In genomic region chr9:35030823-35031222, GRCm38 (mm10) we compare ENCODE assay signal across 9 mouse cellular contexts.
A peak's percentile ranks its signal among the peaks of the same experiment; 100 is the strongest.
DNase-seq lines count a peak whose midpoint lies in the region; ATAC-seq and TF ChIP-seq lines count a peak whose summit lies in the region.
"Had no signal": no experiment of that assay in that cellular context is flagged by ENCODE, and none has a peak within 500 bp of the region (broad histone marks: within the 10 kb centered on the region; RNA-seq: fewer than 3 reads in every experiment).

No protein-coding gene starts in this region.

- H3K4me2 ChIP-seq in forebrain, postnatal 0 days (ENCODE audit: low read depth): no peak overlapping the region
- H3K4me2 ChIP-seq in forebrain, embryonic 15.5 days (replicated peaks): no peak overlapping the region

- intact Hi-C loops in left cerebral cortex, postnatal 4 days (cut with DNase I): loop anchor here (2.0 kb wide), 1 partner anchor 136 kb away; no protein-coding TSS in a partner anchor

- WGBS in forebrain, postnatal 0 days: 71% methylated on average over 5 of the region's 5 CpGs
- 78% methylated on average over 5 of the region's 5 CpGs for WGBS in forebrain, embryonic 15.5 days
- 83% methylated on average over 5 of the region's 5 CpGs for WGBS in thymus, adult 2 months

- H3K9ac ChIP-seq in forebrain, postnatal 0 days: no peak overlapping the region
- H3K9ac ChIP-seq in forebrain, embryonic 15.5 days (replicated peaks): no peak overlapping the region

- no peaks in the 10 kb centered on the region; the same call in 1 of the 2 replicates for H3K27me3 ChIP-seq in forebrain, postnatal 0 days (ENCODE audit: insufficient read depth, low read length)
- peaks cover under 1% of the 10 kb centered on the region; the same call in 1 of the 2 replicates for H3K27me3 ChIP-seq in forebrain, embryonic 15.5 days
- no peaks in the 10 kb centered on the region for H3K27me3 ChIP-seq in thymus, adult 2 months (ENCODE audit: control insufficient read depth, insufficient read depth, low read length)

- H3K4me1 ChIP-seq in forebrain, postnatal 0 days (ENCODE audit: insufficient read depth): no peaks in the 10 kb centered on the region
- peaks cover 7% of the 10 kb centered on the region; the same call in 1 of the 2 replicates for H3K4me1 ChIP-seq in forebrain, embryonic 15.5 days
- H3K4me1 ChIP-seq in thymus, adult 2 months (replicated peaks; ENCODE audit: control insufficient read depth, insufficient read depth, low read length): no peaks in the 10 kb centered on the region

- peak; percentile 67 for TF ChIP-seq CTCF in forebrain, postnatal 0 days (IDR thresholded peaks at IDR 0.05; ENCODE audit: low read depth)
- no peak for TF ChIP-seq CTCF in thymus, adult 2 months (IDR thresholded peaks at IDR 0.05; ENCODE audit: borderline replicate concordance, control insufficient read depth, extremely low read depth, insufficient read depth, low read length, poor library complexity)

- no peak overlapping the region for H3K27ac ChIP-seq in forebrain, postnatal 0 days (ENCODE audit: low read depth, low read length)
- no peak overlapping the region for H3K27ac ChIP-seq in forebrain, embryonic 15.5 days (replicated peaks)
- H3K27ac ChIP-seq in thymus, adult 2 months (ENCODE audit: control insufficient read depth, insufficient read depth, low read length): no peak overlapping the region

- ATAC-seq in forebrain, postnatal 0 days: peak; percentile 38; the same call in 1 of the 2 replicates
- no peak for ATAC-seq in forebrain, embryonic 15.5 days (replicated peaks)

- no peak overlapping the region for H3K4me3 ChIP-seq in forebrain, postnatal 0 days (ENCODE audit: low read depth, low read length)
- H3K4me3 ChIP-seq in forebrain, embryonic 15.5 days: no peak overlapping the region
- no peak overlapping the region for H3K4me3 ChIP-seq in thymus, adult 2 months (ENCODE audit: control insufficient read depth, insufficient read depth, low read length)

- no peak for TF ChIP-seq POLR2A in thymus, adult 2 months (IDR thresholded peaks at IDR 0.05; ENCODE audit: control insufficient read depth, extremely low read depth, insufficient read depth, low read length, poor library complexity)

- peak; percentile 62 for DNase-seq in forebrain, postnatal 0 days
- DNase-seq in left cerebral cortex, postnatal 4 days: peak; percentile 34
- no peak for DNase-seq in left cerebral cortex, adult 18-20 months (ENCODE audit: low spot score in 2 of 2)
- DNase-seq in NIH3T3 (ENCODE audit: low read depth): peak; percentile 84
- DNase-seq in layer of hippocampus, adult 9-11 months: peak; percentile 63
- DNase-seq in thymus, adult 2 months: no peak
- no peak for DNase-seq in thymus, postnatal 36 days
- DNase-seq: cerebellum, adult 11 months had no signal

- H3K36me3 ChIP-seq in forebrain, postnatal 0 days (ENCODE audit: insufficient read depth): peaks cover 20% of the 10 kb centered on the region
- H3K36me3 ChIP-seq in forebrain, embryonic 15.5 days: no peaks in the 10 kb centered on the region
- H3K36me3 ChIP-seq in thymus, adult 2 months (ENCODE audit: control insufficient read depth, insufficient read depth, low read length): no peaks in the 10 kb centered on the region

- H3K9me3 ChIP-seq in forebrain, postnatal 0 days (ENCODE audit: low read length): no peaks in the 10 kb centered on the region
- no peaks in the 10 kb centered on the region for H3K9me3 ChIP-seq in forebrain, embryonic 15.5 days

Comparison
In these comparisons a context has a peak if more than half of its experiments do, and no peak if none do; other contexts are left out.
1. DNase-seq: peak in forebrain, postnatal 0 days (single experiment), left cerebral cortex, postnatal 4 days (single experiment), NIH3T3 (single experiment) and layer of hippocampus, adult 9-11 months (single experiment); none in left cerebral cortex, adult 18-20 months (0 of 2), thymus, adult 2 months (single experiment) and thymus, postnatal 36 days (0 of 2).